Mouse (Mus musculus) heart, adult 8-10 months (tissue): Measurements from ENCODE around the gene Dnmt3l. TPM values are rescaled to one million over a fixed set of nuclear protein-coding genes. Genes with fewer than 3 reads are reported as not detected.
"Not testable (repeated sequence)": the region's sequence is repeated elsewhere in the genome, so short reads cannot be mapped to it uniquely, and the experiment has no call there.

Experiments used
- DNase-seq: peaks from one replicate; pipeline ENCODE4 v3.0.0; 2022; ENCODE audit warnings: low spot score
- total RNA-seq, 4 experiments: library from RNA; stranded (reverse); gene quantifications; 2 replicates each; pipeline ENCODE4 v1.2.4; 2022

Dnmt3l gene
- total RNA-seq = under 1 TPM in 2 of 4 experiments, not detected in 2; 0.38 to 0.65 TPM

DNA sequence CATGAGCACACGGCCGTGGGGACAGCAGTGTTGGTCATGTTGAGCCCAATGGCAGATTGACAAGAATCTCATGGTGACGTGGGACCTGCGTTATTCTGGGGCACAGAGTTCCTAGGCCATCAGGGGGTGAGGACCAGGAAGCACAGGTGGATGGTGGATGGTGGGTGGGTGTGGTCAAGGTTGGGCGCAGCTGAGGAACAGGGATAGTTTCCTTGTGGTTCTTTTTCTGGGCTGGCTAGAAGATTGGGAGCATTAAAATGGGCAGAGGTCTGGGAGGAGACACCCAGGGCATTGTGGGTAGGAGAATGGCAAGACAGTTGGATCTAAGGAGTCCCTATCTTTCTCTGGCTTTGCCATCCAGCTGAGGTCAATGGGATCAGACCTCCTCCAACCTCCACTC, at the start of gene Dnmt3l:
TSS of gene Dnmt3l (plus strand) at position 301 of the 400 bp plus-strand sequence.
- no peak for DNase-seq

DNA sequence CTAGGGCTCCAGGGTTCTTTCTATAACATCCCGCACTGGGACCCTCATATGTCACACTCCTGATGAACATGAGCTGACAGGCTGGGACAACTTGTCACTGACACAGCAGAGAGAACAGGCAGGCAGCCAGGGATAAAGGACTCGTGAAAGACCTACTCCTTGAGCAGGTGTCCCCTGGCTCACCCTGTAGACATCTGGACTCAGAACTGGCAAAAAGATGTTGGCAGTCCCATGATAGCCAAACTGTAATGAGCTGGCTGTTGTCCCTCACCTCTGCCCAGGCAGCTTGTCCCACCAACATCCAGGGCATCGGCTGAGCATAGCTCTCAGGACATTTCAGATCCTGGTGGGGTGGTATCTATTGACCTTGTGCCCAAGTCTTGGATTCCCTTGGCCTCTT, 46.1 kb upstream of the Dnmt3l start:
- peak; percentile 48 for DNase-seq

DNA sequence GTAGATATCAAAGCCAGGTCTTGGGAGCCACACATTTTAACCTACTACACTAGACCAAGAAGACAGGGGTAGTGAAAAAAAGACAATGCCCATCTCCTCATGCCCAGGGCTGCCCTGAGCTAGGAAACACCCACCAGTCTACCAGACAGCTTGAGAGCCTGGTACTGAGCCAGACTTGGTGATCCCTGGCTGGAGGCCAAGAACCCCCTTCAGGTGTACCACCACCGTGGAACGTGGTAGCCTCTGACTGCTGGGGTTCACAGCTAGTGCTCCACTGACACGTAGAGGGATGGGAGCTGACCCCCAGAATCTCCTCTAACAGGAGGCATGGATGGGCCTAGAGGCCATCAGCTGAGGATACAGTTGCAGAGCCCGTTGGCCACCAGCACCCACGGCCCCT, 41.5 kb upstream of the Dnmt3l start:
- DNase-seq = no peak

DNA sequence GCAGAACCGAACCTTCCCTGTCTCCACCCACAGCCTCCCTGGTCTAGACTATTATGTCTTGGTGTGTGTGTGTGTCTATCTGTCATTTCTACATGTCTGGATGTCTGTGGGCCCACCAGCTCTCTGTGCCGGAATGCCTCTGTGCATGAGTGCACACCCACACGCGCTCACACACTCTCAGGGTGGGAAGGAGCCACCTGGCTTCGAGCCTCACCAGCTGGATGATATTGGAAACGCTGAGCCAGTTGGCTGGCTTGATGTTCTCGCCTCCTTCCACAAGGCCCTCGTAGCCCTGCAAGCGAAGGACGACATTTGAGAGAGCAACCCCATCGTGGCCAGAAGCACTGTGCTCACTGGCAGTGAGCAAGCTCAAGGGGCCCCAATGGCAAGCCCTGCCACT, 40.0 kb upstream of the Dnmt3l start:
- peak; percentile 50 for DNase-seq

DNA sequence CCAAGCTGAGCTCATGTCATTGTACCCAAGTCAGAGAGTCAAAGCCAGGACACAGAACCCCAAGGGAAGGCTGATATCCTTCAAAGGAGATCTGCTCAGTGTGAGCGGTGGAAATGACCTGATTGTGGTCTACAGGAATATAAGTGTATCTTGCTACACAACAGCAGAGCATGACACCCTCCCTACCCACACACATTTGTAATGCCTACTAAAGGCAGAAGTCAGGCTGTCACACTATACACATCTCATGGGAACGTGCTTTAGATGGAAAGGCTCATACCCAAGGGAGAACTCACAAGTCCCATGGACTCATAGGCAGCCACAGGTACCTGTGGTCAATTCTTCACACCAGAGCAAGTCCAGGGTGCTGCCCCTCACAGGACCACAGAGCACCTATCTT, 39.4 kb upstream of the Dnmt3l start:
- no peak for DNase-seq

DNA sequence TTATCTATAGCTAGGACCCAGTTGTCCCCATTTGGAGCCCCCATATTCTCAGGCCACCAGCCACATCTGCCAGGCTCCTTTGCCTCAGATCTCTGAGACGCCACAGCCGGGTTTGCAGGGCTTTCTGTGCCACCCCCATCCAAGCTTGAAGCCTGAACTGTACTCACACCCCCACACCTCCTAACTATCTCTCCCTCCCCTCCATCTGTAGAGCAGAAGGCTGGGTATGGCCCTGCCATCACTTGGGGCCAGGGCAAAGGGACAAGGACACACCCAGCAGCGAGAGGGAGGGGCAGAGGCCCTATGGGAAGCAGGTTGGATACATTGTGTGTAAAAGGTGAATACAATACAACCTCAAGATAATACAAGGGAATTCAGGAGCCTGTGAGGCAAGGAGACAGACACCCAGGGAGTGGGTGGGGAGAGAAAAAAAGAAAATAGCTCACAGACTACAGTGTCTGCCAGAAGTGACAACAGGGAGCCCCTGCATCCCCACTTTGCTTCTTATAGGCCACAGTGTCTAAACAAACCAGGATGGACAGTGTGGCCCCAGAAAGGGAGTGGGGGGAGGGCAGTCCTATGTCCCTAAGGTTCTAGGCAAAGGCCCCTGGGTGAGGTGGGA, 37.2 kb upstream of the Dnmt3l start:
- no peak for DNase-seq

DNA sequence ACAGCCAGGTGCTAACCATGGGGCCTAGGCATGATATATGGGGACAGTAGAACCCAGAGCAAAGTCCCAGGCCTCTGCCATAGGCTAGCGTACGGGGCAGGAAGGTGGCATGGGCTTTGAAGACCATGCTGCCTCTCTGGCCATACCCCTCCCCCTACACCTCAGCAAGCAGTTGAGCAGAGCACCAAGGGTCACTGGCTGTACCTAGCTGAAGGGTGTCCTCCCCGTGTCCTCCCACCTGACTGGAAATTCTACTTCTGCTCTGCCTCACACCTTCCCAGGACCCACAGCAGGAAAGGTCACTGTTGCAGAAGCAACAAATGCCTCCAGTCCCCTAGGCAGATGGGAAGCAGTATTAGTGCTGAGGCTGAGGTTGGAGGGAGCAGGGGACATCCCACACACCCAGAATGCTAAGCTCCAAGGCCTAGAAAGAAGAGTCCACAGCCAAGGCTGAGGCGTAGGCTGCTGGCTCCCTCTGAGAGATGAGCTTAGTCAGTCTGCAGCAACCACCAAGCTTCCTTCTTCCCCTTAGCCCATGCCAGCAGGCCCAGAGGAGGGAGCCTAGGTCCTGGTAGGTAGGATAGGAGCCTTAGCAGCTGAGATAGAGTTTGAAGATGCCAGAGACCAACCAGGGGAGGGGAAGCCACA, 35.8 kb upstream of the Dnmt3l start:
- no peak for DNase-seq

DNA sequence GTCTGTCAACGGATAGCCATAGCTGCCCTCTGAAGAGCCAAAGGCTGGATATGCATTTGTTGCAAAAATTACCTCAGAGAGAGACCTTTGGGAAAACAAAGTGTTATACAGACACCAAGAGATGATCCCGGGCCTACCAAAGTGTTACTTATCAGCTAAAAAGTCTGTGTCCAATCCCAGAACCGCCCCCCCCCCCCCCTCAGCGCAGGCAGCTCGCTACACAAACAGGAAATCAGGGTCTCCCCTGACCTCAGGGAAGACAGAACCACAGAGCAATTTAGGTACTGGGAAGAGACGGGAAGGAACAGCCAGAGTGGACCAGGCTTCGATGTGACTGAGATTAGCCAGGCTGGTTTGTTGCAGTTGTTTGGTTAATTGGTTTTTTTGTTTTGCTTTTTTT, 34.5 kb upstream of the Dnmt3l start:
- DNase-seq = no peak

DNA sequence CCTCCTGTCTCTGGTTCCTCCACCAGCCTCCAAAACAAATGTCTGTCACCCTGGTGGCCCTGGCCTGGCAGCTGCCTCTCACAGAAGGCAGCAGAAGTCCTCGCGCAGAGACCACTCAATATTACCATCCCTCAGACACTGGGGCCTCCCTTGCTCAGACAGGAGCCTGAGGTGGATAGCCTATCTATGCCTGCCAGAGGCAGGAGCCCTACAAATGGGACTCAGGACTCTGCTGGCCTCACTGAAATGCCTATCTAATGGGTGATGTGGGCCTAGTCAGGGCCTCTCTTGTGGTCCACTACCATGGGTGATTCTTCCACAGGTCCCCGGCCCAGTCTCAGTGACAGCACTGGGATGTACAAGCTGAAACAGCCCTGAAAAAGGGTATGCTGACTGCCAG, 33.6 kb upstream of the Dnmt3l start:
- DNase-seq = no peak

DNA sequence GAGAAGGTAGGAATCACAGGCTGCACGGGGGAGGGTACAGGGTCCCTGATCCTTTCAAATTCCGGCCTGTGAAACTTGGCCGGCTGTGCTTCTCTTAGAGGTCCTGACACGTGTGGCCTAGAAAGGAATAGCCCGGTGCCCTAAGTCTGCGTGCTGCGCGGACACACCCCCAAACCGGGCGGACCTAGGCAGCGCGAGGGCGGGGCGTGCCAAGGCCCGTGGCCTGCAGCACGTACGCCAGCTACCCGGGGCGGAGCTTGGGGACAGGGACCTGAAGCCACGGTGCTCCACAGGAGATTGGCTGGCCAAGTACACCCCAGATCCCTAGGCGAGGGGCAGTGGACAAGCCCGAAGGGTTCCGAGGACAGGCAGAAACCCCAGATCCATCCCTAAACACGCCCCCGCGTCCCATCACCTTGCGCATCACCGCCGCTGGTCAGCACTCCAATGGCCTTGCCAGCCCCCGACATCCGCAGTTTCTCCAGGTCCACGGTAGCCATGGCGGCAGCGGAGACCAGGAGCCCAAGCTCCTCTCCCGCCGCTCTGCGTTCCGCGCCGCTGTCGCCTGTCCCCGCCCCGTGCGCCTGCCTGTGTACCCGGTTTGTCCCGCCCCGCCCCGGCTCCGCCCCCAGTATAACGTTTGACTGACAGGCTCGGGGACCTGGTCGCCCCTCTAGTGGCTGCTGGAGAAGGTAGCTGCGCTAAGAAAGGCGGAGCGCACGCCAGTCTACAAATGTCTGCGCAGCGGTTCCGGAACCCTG, 32.4 kb upstream of the Dnmt3l start:
- DNase-seq = peak; percentile 93

DNA sequence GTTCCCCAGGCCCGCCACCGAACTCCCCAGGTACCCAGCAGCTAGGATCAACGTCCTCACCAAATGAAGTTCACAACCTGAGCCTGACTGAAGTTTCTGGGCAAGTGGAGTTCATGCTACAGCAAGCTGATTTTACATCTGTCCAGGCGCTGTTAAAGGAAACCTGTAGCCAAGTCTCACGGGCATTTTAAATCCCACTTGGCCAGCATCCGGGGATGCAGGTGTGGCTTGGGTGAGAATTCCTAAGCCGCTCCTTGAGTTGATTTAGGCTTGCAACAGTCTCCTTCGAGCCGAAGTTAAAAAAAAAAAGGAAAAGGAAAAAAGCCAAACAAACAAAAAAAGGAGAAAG, 31.8 kb upstream of the Dnmt3l start, which contains the start of gene Pfkl:
TSS of gene Pfkl (minus strand) at position 139 of the 349 bp plus-strand sequence.
- no peak for DNase-seq

DNA sequence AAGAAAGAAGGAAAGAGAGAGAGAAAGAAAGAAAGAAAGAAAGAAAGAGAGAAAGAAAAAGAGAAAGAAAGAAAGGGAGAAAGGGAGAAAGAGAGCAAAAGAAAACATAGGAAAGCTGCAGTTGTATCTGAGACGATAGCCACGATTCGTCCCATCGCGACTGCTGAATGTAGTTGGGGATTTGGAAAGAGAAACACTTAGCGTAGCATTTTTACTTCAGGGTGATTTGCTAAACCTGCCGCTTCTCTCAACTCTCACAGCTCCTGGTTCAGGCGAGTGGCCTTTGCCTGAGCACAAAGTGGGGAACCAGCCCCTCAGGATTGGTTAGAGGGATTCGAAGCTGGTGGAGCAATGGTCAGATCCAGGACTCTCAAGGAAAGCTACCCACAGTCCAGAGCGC, 31.4 kb upstream of the Dnmt3l start:
- no peak for DNase-seq

DNA sequence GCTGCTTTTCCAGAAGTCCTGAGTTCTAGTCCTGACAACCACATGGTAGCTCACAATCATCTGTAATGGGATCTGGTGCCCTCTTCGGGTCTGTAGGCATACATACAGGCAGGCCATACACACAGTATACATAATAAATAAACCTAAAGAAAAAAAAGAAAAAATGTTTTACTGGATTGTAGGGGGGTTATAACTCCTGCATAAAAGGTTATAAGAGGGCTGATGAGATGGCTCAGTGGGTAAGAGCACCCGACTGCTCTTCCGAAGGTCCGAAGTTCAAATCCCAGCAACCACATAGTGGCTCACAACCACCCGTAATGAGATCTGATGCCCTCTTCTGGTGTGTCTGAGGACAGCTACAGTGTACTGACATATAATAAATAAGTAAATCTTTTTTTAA, 30.6 kb upstream of the Dnmt3l start:
- not testable (repeated sequence) for DNase-seq

DNA sequence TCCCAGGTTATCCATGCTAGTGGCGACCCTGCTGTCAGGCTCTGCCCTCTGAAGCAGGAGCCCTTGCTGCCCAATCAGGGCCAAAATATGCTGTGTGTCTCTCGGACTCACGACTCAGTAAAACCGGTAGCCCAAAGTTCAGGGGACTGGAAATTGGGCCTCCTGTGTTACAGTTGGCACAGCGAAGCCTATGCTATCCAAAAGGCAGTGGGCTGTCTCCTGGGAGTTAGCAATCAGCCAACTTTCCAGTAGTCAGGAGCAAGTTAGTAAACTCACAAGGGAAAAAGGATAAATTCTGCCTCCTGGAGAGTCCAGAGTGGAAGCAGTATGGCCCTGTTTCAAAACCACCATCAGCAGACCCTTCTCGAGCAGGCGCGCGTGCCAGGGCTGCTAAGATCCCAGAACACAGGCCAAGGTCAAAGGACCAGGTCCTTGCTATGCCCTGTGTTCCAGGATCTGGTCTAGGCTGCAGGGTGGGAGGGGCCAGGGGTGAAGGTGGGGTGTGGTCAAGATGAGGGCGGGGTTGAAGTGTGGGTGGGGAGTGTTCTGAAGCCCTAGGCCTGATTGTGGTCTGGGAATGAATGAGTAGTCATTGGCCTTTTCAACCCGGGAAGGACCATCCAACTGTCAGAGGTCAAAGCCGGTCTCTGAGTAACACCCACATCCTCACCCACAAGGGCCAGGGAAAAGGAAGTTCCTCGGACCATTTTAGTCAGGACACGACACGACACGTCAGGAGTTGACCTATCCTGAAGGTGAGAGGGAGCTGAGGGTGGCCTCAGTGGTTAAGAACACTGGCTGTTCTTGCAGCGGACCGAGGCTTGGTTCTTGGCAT, 28.9 kb upstream of the Dnmt3l start:
- no peak for DNase-seq

DNA sequence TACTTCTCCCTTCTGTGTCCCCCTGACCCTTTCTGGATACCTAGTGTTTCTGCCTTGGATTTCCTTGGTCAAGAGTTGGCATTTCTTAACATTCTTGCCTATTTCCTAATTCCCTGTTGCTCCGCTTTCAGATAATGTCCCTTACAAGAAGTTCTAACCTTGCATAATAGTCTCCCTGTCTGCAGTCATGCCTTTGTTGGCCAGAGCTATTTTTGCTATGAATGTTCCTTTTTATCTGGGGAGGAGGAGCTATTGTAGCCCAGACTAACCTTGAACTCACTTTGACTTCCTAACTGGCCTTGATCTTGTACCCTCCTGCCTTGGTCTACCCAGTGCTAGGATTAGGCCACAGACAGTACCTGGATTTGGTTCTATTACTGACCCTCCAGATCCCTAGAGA, 26.3 kb upstream of the Dnmt3l start:
- DNase-seq = peak; percentile 50

DNA sequence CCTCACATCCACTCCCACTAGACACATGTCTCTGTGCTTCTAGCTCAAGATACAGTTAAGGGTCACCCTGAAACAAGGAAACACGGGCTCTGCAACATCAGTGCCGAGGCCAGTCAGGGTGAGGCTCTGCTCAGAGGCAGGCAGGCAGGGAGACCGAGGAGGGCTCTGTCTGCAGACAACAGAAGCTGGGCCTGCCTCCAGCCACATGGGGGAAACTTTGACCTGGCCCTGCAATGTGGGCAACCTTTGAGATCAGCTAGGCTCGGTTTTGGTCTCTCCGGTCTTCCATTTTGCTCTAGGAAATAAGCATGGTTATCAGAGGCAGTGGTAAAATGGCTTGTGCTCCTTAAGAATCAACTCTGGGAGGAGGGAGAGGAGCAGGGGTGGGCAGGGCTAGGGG, 25.4 kb upstream of the Dnmt3l start:
- no peak for DNase-seq

DNA sequence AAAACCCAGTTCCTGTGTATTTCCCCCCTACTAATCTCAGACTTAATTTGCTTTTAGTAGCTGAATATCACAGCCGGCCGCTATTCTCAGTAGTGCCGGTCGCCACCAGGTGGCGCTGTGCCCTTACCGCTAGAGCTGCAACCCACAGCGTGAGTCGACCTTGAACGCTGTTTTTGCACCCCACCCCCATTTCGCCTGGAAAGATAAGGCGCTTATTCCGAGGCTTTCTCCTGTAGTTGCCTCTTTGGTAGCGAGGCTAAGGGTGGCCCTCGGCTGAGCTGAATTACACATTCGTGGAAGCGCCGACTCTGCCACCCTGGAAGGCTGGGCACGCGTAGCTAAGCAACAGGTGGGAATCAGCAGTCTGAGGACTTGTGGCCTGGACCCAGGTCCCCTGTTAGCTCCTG, 22.9 kb upstream of the Dnmt3l start:
- peak; percentile 66 for DNase-seq

DNA sequence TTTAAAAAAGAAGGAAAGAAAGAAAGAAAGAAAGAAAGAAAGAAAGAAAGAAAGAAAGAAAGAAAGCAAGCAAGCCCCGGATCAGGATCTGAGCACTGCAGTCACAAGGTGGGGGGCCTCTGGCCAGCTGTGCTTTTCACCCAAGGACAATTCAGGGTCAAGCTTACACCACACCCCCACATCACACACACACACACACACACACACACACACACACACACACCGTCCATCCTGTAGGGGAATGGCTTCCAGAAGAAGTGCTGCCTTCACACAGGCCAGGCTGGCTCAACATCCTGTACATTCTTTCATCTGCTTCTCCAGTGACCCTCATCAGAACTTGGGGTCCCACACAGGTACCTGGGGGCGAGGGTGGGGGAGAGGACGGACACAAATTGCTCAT, 22.5 kb upstream of the Dnmt3l start:
- no peak for DNase-seq

DNA sequence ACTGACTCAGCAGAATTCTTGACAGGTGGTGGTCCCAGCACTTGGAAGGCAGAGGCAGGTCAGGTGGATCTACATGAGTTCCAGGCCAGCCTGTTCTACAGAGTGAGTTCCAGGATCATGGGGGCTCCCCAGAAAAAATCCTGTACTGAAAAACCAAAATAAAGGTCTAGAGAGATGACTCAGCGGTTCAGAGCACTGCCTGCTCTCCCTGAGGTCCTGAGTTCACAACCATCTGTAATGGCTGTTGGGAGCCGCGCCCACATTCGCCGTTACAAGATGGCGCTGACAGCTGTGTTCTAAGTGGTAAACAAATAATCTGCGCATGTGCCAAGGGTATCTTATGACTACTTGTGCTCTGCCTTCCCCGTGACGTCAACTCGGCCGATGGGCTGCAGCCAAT, 21.8 kb upstream of the Dnmt3l start:
- not testable (repeated sequence) for DNase-seq

DNA sequence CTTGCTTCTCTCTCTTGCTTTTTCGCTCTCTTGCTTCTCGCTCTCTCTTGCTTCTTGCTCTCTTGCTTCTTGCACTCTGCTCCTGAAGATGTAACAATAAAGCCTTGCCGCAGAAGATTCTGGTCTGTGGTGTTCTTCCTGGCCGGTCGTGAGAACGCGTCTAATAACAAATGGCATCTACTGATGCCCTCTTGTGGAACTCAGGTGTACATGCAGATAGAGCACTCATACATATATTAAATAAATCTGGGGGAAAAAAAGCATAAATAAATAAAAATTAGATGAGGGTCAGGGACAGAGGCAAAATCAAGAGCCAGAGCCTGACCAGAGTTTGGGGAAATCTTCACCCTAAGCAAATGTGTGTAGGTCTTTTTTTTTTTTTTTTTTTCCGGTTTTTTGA, 16.3 kb upstream of the Dnmt3l start:
- not testable (repeated sequence) for DNase-seq

DNA sequence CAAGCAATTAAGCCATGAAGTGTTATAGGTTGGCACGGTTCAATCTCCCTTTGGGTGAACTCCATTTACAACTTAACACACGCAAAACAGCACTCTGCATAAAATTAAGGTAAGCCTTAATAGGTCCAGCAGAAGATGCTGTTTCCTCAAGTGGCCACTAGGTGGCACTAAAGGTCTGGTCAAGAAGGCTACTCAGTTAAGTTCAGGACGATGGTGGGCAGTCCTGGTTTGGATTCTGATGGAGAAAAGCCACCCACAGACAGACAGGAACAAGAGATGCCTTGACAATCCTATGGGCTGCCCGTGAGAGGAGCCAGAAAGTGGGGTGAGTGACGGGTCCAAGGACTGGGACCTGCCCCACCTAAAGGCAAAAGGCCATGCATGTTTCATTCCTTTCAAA, 13.6 kb upstream of the Dnmt3l start:
- DNase-seq = peak; percentile 66

DNA sequence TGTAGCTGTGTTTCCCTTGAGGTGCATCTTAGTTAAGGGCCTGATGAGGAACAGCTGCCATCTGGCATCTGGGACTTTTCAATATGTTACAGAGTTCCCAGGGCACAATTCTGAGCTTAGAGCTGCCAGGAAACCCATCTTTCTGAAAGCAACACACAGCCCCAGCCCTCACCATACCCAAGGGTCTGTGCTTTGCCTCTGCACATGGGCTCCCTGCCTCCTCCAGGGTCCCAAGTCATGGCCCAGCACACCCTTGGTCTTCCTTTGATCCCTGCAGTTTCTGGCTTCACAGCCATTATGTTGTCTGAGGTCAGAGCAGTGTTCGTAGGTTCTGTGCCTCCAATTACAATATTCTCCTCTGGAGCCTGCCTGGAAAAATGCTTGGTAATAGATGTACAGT, 12.7 kb upstream of the Dnmt3l start:
- DNase-seq = no peak
